Comparison of ENCODE assay signal across 15 mouse cellular contexts in the genomic region with DNA sequence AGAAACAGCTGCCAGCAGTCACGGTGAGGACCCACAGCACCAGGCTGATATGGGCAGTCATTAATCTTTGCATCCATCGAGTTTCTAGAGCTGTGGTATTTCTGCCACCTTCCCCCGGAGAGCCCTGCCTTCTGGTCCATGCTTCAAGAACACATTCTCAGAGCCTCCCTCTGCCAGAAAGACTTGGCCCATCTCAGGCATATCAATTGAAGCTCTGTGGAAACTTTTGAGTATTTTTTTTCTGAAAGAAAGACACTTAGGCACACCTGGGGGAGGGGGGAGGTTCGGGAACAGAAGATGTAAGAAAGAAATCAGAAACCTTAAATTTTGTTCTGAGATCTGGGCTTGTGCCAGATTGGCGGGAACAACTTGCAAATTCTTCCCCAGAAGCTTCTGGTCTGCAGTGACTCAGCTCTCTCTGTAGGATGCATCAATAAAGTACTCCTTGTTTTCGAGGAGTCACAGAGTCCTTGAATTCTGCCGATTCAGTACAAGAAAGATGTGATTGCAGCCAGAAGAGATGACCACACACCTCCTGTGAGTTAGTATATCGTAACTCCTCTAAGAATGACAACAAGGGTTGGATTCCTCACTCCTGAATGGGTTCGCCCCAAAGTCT.
DNase-seq lines count a peak whose midpoint lies in the region; ATAC-seq lines count a peak whose summit lies in the region.
"Had no signal": no experiment of that assay in that cellular context is flagged by ENCODE, and none has a peak within 500 bp of the region (broad histone marks: within the 10 kb centered on the region; RNA-seq: fewer than 3 reads in every experiment).

No protein-coding gene starts in this region.

- no peak overlapping the region for H3K9ac ChIP-seq in embryonic facial prominence, embryonic 14.5 days (ENCODE audit: low read depth, low read length)
- H3K9ac ChIP-seq in forebrain, embryonic 13.5 days, result no peak overlapping the region
- H3K9ac ChIP-seq: lung, embryonic 15.5 days had no signal

- H3K4me2 ChIP-seq in embryonic facial prominence, embryonic 14.5 days (ENCODE audit: low read depth, low read length), result no peak overlapping the region
- H3K4me2 ChIP-seq in forebrain, embryonic 13.5 days, result no peak overlapping the region
- H3K4me2 ChIP-seq: lung, embryonic 15.5 days had no signal

- no peaks in the 10 kb centered on the region for H3K9me3 ChIP-seq in embryonic facial prominence, embryonic 14.5 days (ENCODE audit: control insufficient read depth, low read length)
- no peaks in the 10 kb centered on the region for H3K9me3 ChIP-seq in embryonic facial prominence, embryonic 10.5 days
- no peaks in the 10 kb centered on the region for H3K9me3 ChIP-seq in forebrain, embryonic 13.5 days (replicated peaks)
- H3K9me3 ChIP-seq: lung, embryonic 15.5 days had no signal

- peak; percentile 6 for DNase-seq in embryonic facial prominence, embryonic 14.5 days (ENCODE audit: low spot score)
- DNase-seq in embryonic facial prominence, embryonic 10.5 days (ENCODE audit: low spot score), result no peak
- DNase-seq in 416B (ENCODE audit: low read depth), result peak; percentile 4
- peak; percentile 27 to 41 for DNase-seq in right cerebral cortex, postnatal 10 days (ENCODE audit: low spot score in 2 of 2)
- no peak for DNase-seq in kidney, adult 18-20 months
- DNase-seq in embryo, embryonic 10 days (ENCODE audit: low spot score), result no peak
- DNase-seq: cerebellum, adult 8-10 months; heart, postnatal 14 days; kidney, postnatal 10 days; liver had no signal

- 68% methylated on average over 9 of the region's 9 CpGs for WGBS in embryonic facial prominence, embryonic 14.5 days
- WGBS in embryonic facial prominence, embryonic 10.5 days, result 84% methylated on average over 9 of the region's 9 CpGs
- 80% methylated on average over 9 of the region's 9 CpGs for WGBS in forebrain, embryonic 13.5 days

- no peaks in the 10 kb centered on the region for H3K27me3 ChIP-seq in embryonic facial prominence, embryonic 14.5 days (replicated peaks; ENCODE audit: control insufficient read depth, insufficient read depth, low read length)
- H3K27me3 ChIP-seq in embryonic facial prominence, embryonic 10.5 days (replicated peaks; ENCODE audit: low read depth, poor library complexity, severe bottlenecking), result no peaks in the 10 kb centered on the region
- no peaks in the 10 kb centered on the region for H3K27me3 ChIP-seq in forebrain, embryonic 13.5 days
- H3K27me3 ChIP-seq: lung, embryonic 15.5 days had no signal

- H3K4me3 ChIP-seq in embryonic facial prominence, embryonic 14.5 days (ENCODE audit: low read depth, low read length), result no peak overlapping the region
- no peak overlapping the region for H3K4me3 ChIP-seq in embryonic facial prominence, embryonic 10.5 days
- no peak overlapping the region for H3K4me3 ChIP-seq in forebrain, embryonic 13.5 days
- H3K4me3 ChIP-seq: left cerebral cortex, adult 2 months; lung, embryonic 15.5 days had no signal

- H3K27ac ChIP-seq in embryonic facial prominence, embryonic 14.5 days (replicated peaks; ENCODE audit: low read depth, low read length), result no peak overlapping the region
- no peak overlapping the region for H3K27ac ChIP-seq in embryonic facial prominence, embryonic 10.5 days (replicated peaks)
- no peak overlapping the region for H3K27ac ChIP-seq in forebrain, embryonic 13.5 days
- H3K27ac ChIP-seq: left cerebral cortex, adult 2 months; lung, embryonic 15.5 days had no signal

- H3K4me1 ChIP-seq in embryonic facial prominence, embryonic 14.5 days (ENCODE audit: control insufficient read depth, insufficient read depth, low read length), result no peaks in the 10 kb centered on the region
- H3K4me1 ChIP-seq in embryonic facial prominence, embryonic 10.5 days, result no peaks in the 10 kb centered on the region
- no peaks in the 10 kb centered on the region for H3K4me1 ChIP-seq in forebrain, embryonic 13.5 days
- H3K4me1 ChIP-seq: lung, embryonic 15.5 days had no signal

- H3K36me3 ChIP-seq in embryonic facial prominence, embryonic 14.5 days (ENCODE audit: control insufficient read depth, insufficient read depth, low read length), result no peaks in the 10 kb centered on the region
- no peaks in the 10 kb centered on the region for H3K36me3 ChIP-seq in embryonic facial prominence, embryonic 10.5 days (replicated peaks)
- no peaks in the 10 kb centered on the region for H3K36me3 ChIP-seq in forebrain, embryonic 13.5 days (ENCODE audit: poor library complexity, severe bottlenecking)
- H3K36me3 ChIP-seq: lung, embryonic 15.5 days had no signal

- ATAC-seq in embryonic facial prominence, embryonic 14.5 days (ENCODE audit: low read depth), result no peak
- ATAC-seq in hematopoietic stem cell, adult 5-6 weeks (replicated peaks in 1 of 2; ENCODE audit: insufficient read depth in 1 of 2, low FRiP score in 2 of 2, low TSS enrichment in 1 of 2, low read depth in 1 of 2, poor library complexity in 2 of 2, severe bottlenecking in 2 of 2), result 0 out of 4 replicates have a peak, but pooled peaks have one; percentile 32 to 37
- ATAC-seq in forebrain, embryonic 13.5 days, result no peak
- ATAC-seq: inflammation-experienced regulatory T-cells, adult 6 months had no signal

Comparison
In these comparisons a context has a peak if more than half of its experiments do, and no peak if none do; other contexts are left out.
1. DNase-seq: peak in embryonic facial prominence, embryonic 14.5 days (single experiment), 416B (single experiment) and right cerebral cortex, postnatal 10 days (2 of 2); none in embryonic facial prominence, embryonic 10.5 days (single experiment), kidney, adult 18-20 months (single experiment) and embryo, embryonic 10 days (single experiment).
2. ATAC-seq: peak in hematopoietic stem cell, adult 5-6 weeks (2 of 2); none in embryonic facial prominence, embryonic 14.5 days (single experiment) and forebrain, embryonic 13.5 days (single experiment).